Mouse (Mus musculus): ENCODE results near the gene Thrap3. TPM values are rescaled to one million over a fixed set of nuclear protein-coding genes. Genes with fewer than 3 reads are reported as not detected.

The Thrap3 gene
- total RNA-seq, 2 experiments from 2014 or later, result 215 to 361 TPM

Other genes starting within 250 kb of the Thrap3 start
- gene Csf3r, start 178.2 kb downstream of the Thrap3 start, total RNA-seq (2014; fragmentation: Nextera tagmentation), result 111 and 141 TPM in 2 replicates
- 81.6 and 90.2 TPM in 2 replicates for gene Csf3r, start 178.2 kb downstream of the Thrap3 start, total RNA-seq (2017)
- 135 and 152 TPM in 2 replicates for gene Mrps15, start 155.8 kb downstream of the Thrap3 start, total RNA-seq (2014; fragmentation: Nextera tagmentation)
- gene Mrps15, start 155.8 kb downstream of the Thrap3 start, total RNA-seq (2017), result 64.2 and 89.9 TPM in 2 replicates
- 4.6 and 12.2 TPM in 2 replicates for gene Oscp1, start 144.2 kb downstream of the Thrap3 start, total RNA-seq (2014; fragmentation: Nextera tagmentation)
- 4.4 and 20.5 TPM in 2 replicates for gene Oscp1, start 144.2 kb downstream of the Thrap3 start, total RNA-seq (2017)
- gene Lsm10, start 106.1 kb downstream of the Thrap3 start, total RNA-seq (2014; fragmentation: Nextera tagmentation), result 14.2 and 23.0 TPM in 2 replicates
- 10.9 and 12.5 TPM in 2 replicates for gene Lsm10, start 106.1 kb downstream of the Thrap3 start, total RNA-seq (2017)
- gene Stk40, start 98.8 kb downstream of the Thrap3 start, total RNA-seq (2014; fragmentation: Nextera tagmentation), result 5.9 and 6.3 TPM in 2 replicates
- 2.9 and 3.6 TPM in 2 replicates for gene Stk40, start 98.8 kb downstream of the Thrap3 start, total RNA-seq (2017)
- gene Eva1b, start 55.0 kb downstream of the Thrap3 start, total RNA-seq (2014; fragmentation: Nextera tagmentation), result 0.73 and 1.1 TPM in 2 replicates
- 1.0 and 2.4 TPM in 2 replicates for gene Eva1b, start 55.0 kb downstream of the Thrap3 start, total RNA-seq (2017)
- gene Sh3d21, start 39.3 kb downstream of the Thrap3 start, total RNA-seq (2014; fragmentation: Nextera tagmentation), result 0.15 and 1.5 TPM in 2 replicates
- gene Sh3d21, start 39.3 kb downstream of the Thrap3 start, total RNA-seq (2017), result 0.36 and 0.39 TPM in 2 replicates
- gene Map7d1, start 53.6 kb upstream of the Thrap3 start, total RNA-seq (2014; fragmentation: Nextera tagmentation), result 20.6 and 25.6 TPM in 2 replicates
- 12.8 and 20.2 TPM in 2 replicates for gene Map7d1, start 53.6 kb upstream of the Thrap3 start, total RNA-seq (2017)
- 46.2 and 55.5 TPM in 2 replicates for gene Trappc3, start 59.6 kb upstream of the Thrap3 start, total RNA-seq (2014; fragmentation: Nextera tagmentation)
- 48.4 and 54.8 TPM in 2 replicates for gene Trappc3, start 59.6 kb upstream of the Thrap3 start, total RNA-seq (2017)
- gene Col8a2, start 84.0 kb upstream of the Thrap3 start, total RNA-seq (2014; fragmentation: Nextera tagmentation), result not detected in 2 replicates
- gene Col8a2, start 84.0 kb upstream of the Thrap3 start, total RNA-seq (2017), result not detected in 2 replicates
- gene Adprhl2, start 118.9 kb upstream of the Thrap3 start, total RNA-seq (2014; fragmentation: Nextera tagmentation), result 24.9 and 33.4 TPM in 2 replicates
- gene Adprhl2, start 118.9 kb upstream of the Thrap3 start, total RNA-seq (2017), result 27.7 and 28.2 TPM in 2 replicates
- gene Tekt2, start 122.9 kb upstream of the Thrap3 start, total RNA-seq (2014; fragmentation: Nextera tagmentation), result not detected in 2 replicates
- gene Tekt2, start 122.9 kb upstream of the Thrap3 start, total RNA-seq (2017), result not detected in 2 replicates
- 8.9 and 21.4 TPM in 2 replicates for gene Ago3, start 226.8 kb upstream of the Thrap3 start, total RNA-seq (2014; fragmentation: Nextera tagmentation)
- 6.6 and 6.8 TPM in 2 replicates for gene Ago3, start 226.8 kb upstream of the Thrap3 start, total RNA-seq (2017)